Mouse (Mus musculus) CH12.LX (cell line): ENCODE measurements at regions not wholly inside any gene's neighbourhood (a gene's known extent, or its start where the extent isn't known, plus 50 kb on each side); places are given as distances from the start of the nearest gene placed in this dataset.

Source experiments
- DNase-seq: peaks from one replicate; pipeline ENCODE4 v3.0.0-alpha.2; 2013; ENCODE audit errors: extremely low read depth
- H3K27ac ChIP-seq: 2 replicates; pipeline ENCODE4 v1.5.1; 2012; ENCODE audit warnings: low read depth, mild to moderate bottlenecking, control low read depth, moderate library complexity; ENCODE audit not compliant: insufficient read depth
- H3K27me3 ChIP-seq: replicated peaks from 2 replicates; pipeline ENCODE3; 2012; ENCODE audit warnings: inconsistent platforms
- H3K36me3 ChIP-seq, 2 experiments: replicated peaks in 1 of 2; 2 replicates each; pipeline versions ENCODE3 to v1.6.1; 2012; ENCODE audit warnings: inconsistent platforms in 1 of 2, low read length in 1 of 2, mild to moderate bottlenecking in 1 of 2, mixed read lengths in 1 of 2, moderate library complexity in 1 of 2; ENCODE audit not compliant: control insufficient read depth in 1 of 2, insufficient read depth in 1 of 2
- H3K4me1 ChIP-seq, 2 experiments: 2 replicates each; pipeline ENCODE4 v1.6.1; 2012; ENCODE audit warnings: inconsistent platforms in 1 of 2, moderate library complexity in 1 of 2; ENCODE audit not compliant: insufficient read depth in 2 of 2, control insufficient read depth in 1 of 2
- H3K4me2 ChIP-seq: 2 replicates; pipeline ENCODE4 v1.6.1; 2012; ENCODE audit warnings: low read depth, mild to moderate bottlenecking, control low read depth; ENCODE audit not compliant: poor library complexity, insufficient read depth, severe bottlenecking
- H3K4me3 ChIP-seq, 3 experiments: fragments of 150-350 bp in 1 of 3; sonication (generic) in 1 of 3; replicated peaks in 1 of 3; 2 replicates each; pipeline versions ENCODE3 to v1.5.1; 2011 to 2012; ENCODE audit warnings: low read depth in 2 of 3, low read length in 2 of 3, mild to moderate bottlenecking in 2 of 3, moderate library complexity in 2 of 3, control low read depth in 1 of 3, improper control_type of control experiment in 1 of 3, inconsistent platforms in 1 of 3, mixed read lengths in 1 of 3; ENCODE audit not compliant: poor library complexity in 1 of 3
- H3K79me2 ChIP-seq: replicated peaks from 2 replicates; pipeline ENCODE4 v1.6.1; 2012; ENCODE audit warnings: mild to moderate bottlenecking, moderate library complexity; ENCODE audit not compliant: control insufficient read depth, poor library complexity, insufficient read depth, severe bottlenecking; ENCODE audit errors: extremely low read depth
- H3K9ac ChIP-seq: 2 replicates; pipeline ENCODE4 v1.6.1; 2012; ENCODE audit warnings: low read depth, mild to moderate bottlenecking, control low read depth, moderate library complexity; ENCODE audit not compliant: insufficient read depth
- H3K9me3 ChIP-seq: replicated peaks from 2 replicates; pipeline ENCODE3; 2012; ENCODE audit warnings: low read length, inconsistent platforms, mixed read lengths
- BHLHE40 ChIP-seq: IDR thresholded peaks from 2 replicates; pipeline ENCODE4 v1.6.1; 2011; ENCODE audit warnings: mild to moderate bottlenecking, low read depth, low read length, improper control_type of control experiment
- CHD1 ChIP-seq: IDR thresholded peaks from 2 replicates; pipeline ENCODE4 v1.6.1; 2012; ENCODE audit warnings: low read depth, low read length, improper control_type of control experiment, inconsistent platforms
- E2F4 ChIP-seq: IDR thresholded peaks from 2 replicates; pipeline ENCODE4 v1.6.1; 2011; ENCODE audit warnings: low read depth, low read length, improper control_type of control experiment; ENCODE audit not compliant: insufficient replicate concordance
- ELF1 ChIP-seq: IDR thresholded peaks from 2 replicates; pipeline ENCODE4 v1.6.1; 2014; ENCODE audit warnings: low read depth, mild to moderate bottlenecking, inconsistent platforms, low read length, improper control_type of control experiment
- EP300 ChIP-seq: IDR thresholded peaks from 2 replicates; pipeline ENCODE4 v1.6.1; 2011; ENCODE audit warnings: low read length, improper control_type of control experiment
- ETS1 ChIP-seq: conservative IDR thresholded peaks from 2 replicates; pipeline ENCODE4 v1.6.1; 2012; ENCODE audit warnings: low read depth, mild to moderate bottlenecking, inconsistent platforms, low read length, improper control_type of control experiment, moderate library complexity
- HCFC1 ChIP-seq: IDR thresholded peaks from 2 replicates; pipeline ENCODE4 v1.6.1; 2012; ENCODE audit warnings: low read depth, mild to moderate bottlenecking, inconsistent platforms, low read length, improper control_type of control experiment
- MAX ChIP-seq: IDR thresholded peaks from 2 replicates; pipeline ENCODE4 v1.6.1; 2011; ENCODE audit warnings: low read length, improper control_type of control experiment
- MAZ ChIP-seq: IDR thresholded peaks from 2 replicates; pipeline ENCODE4 v1.6.1; 2012; ENCODE audit warnings: low read depth, mild to moderate bottlenecking, inconsistent platforms, low read length, improper control_type of control experiment, moderate library complexity
- MXI1 ChIP-seq: IDR thresholded peaks from 2 replicates; pipeline ENCODE4 v1.6.1; 2011; ENCODE audit warnings: mild to moderate bottlenecking, low read depth, low read length, improper control_type of control experiment
- NELFE ChIP-seq: IDR thresholded peaks from 2 replicates; pipeline ENCODE4 v1.6.1; 2011; ENCODE audit warnings: low read depth, low read length, improper control_type of control experiment
- PAX5 ChIP-seq: IDR thresholded peaks from 2 replicates; pipeline ENCODE4 v1.6.1; 2012; ENCODE audit warnings: low read length, inconsistent platforms, mixed read lengths
- POLR2A ChIP-seq: IDR thresholded peaks from 2 replicates; pipeline ENCODE4 v1.6.1; 2011; ENCODE audit warnings: low read depth, mild to moderate bottlenecking, improper control_type of control experiment, low read length
- SMC3 ChIP-seq: IDR thresholded peaks from 2 replicates; pipeline ENCODE4 v1.6.1; 2011; ENCODE audit warnings: low read depth, low read length, improper control_type of control experiment
- UBTF ChIP-seq: IDR thresholded peaks from 2 replicates; pipeline ENCODE4 v1.6.1; 2012; ENCODE audit warnings: low read depth, mild to moderate bottlenecking, inconsistent platforms, low read length, improper control_type of control experiment, moderate library complexity
- ZC3H11A ChIP-seq: IDR thresholded peaks from 2 replicates; pipeline ENCODE4 v1.6.1; 2012; ENCODE audit warnings: low read depth, mild to moderate bottlenecking, inconsistent platforms, low read length, improper control_type of control experiment
- ZMIZ1 ChIP-seq: IDR thresholded peaks from 2 replicates; pipeline ENCODE4 v1.6.1; 2012; ENCODE audit warnings: low read depth, mild to moderate bottlenecking, inconsistent platforms, low read length, improper control_type of control experiment
- ZNF384 ChIP-seq: IDR thresholded peaks from 2 replicates; pipeline ENCODE4 v1.6.1; 2012; ENCODE audit warnings: low read depth, low read length, improper control_type of control experiment, inconsistent platforms
- dilution Hi-C: fragments of 300-500 bp; cut with MboI; formaldehyde crosslinking; loops from 2 replicates; pipeline ENCODE4 v1.14.3; 2020; ENCODE audit warnings: low sequenced_read_pairs; ENCODE audit not compliant: extremely low pct_unique_long_range_greater_than_20kb, extremely low pct_ligation_motif_present
- in situ Hi-C: fragments of 300-500 bp; cut with MboI; formaldehyde crosslinking; loops from 3 replicates; pipeline ENCODE4 v1.14.3; 2019; ENCODE audit warnings: low sequenced_read_pairs, low pct_ligation_motif_present, low pct_unique_long_range_greater_than_20kb, mixed read lengths

GRCm38 (mm10) chr5:131377136-131377535, 68.8 kb upstream of the Galnt17 start:
- no peaks in the 10 kb centered on the region for H3K27me3 ChIP-seq
- peaks cover 77% of the 10 kb centered on the region for H3K9me3 ChIP-seq
- in situ Hi-C loops: no loop called here
- no peak overlapping the region for H3K9ac ChIP-seq
- no peaks in the 10 kb centered on the region for H3K4me1 ChIP-seq
- no peak overlapping the region for H3K4me2 ChIP-seq
- no peaks in the 10 kb centered on the region for H3K79me2 ChIP-seq
- no peaks in the 10 kb centered on the region for H3K36me3 ChIP-seq
- no peak overlapping the region for H3K4me3 ChIP-seq
- H3K27ac ChIP-seq: no peak overlapping the region
- DNase-seq: no peak
- TF ChIP-seq EP300 (no peak), BHLHE40 (no peak)
- dilution Hi-C loops: no loop called here

GRCm38 (mm10) chr5:131371341-131372134, 63.2 kb upstream of the Galnt17 start:
- Histone ChIP-seq H3K4me3 (no peak overlapping the region), H3K9ac (no peak overlapping the region), H3K9me3 (peaks cover 64% of the 10 kb centered on the region), H3K27ac (no peak overlapping the region), H3K4me2 (no peak overlapping the region)
- in situ Hi-C loops: no loop called here
- no peak for DNase-seq
- dilution Hi-C loops: no loop called here
- TF ChIP-seq E2F4: no peak
- TF ChIP-seq UBTF: no peak
- no peak for TF ChIP-seq SMC3
- TF ChIP-seq MAX: no peak
- TF ChIP-seq PAX5: no peak
- no peak for TF ChIP-seq POLR2A
- no peak for TF ChIP-seq CHD1
- TF ChIP-seq ETS1: no peak
- no peak for TF ChIP-seq ZC3H11A
- no peak for TF ChIP-seq MAZ
- no peak for TF ChIP-seq HCFC1
- TF ChIP-seq ZMIZ1: no peak
- TF ChIP-seq ZNF384: no peak
- no peak for TF ChIP-seq NELFE
- no peak for TF ChIP-seq MXI1
- no peak for TF ChIP-seq EP300
- TF ChIP-seq ELF1: no peak
- TF ChIP-seq, all 38 proteins: peak for 0
- Histone ChIP-seq H3K27me3 (no peaks in the 10 kb centered on the region), H3K79me2 (no peaks in the 10 kb centered on the region), H3K4me1 (no peaks in the 10 kb centered on the region), H3K36me3 (no peaks in the 10 kb centered on the region)
